Mouse (Mus musculus): ENCODE measurements at regions not wholly inside any gene's neighbourhood (a gene's known extent, or its start where the extent isn't known, plus 50 kb on each side); places are given as distances from the start of the nearest gene placed in this dataset.

DNA sequence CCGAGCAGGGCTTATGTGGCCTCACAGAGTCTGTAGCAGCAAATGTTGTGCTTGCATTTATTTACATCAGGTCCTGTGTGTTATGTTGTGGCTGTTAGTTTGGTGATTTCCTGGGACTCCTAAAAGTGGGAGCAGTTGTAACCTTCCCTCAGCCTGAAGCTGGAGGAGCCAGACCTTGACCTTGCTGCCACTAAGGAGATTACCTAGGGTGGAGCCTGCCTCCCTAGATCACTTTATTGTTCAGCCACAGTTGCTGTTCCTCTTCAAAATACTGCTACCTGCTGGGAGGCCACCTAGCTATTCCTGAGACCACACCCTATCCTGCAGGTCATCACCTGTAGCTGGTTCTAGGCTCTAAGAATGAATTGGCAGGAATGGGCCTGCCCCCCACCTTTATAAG is 2234.5 kb downstream of the Pcdh9 start:
- no peak for TF ChIP-seq CHD2 (IDR thresholded peaks at IDR 0.05; ENCODE audit: low read depth, low read length)
- TF ChIP-seq ZC3H11A (IDR thresholded peaks at IDR 0.05; ENCODE audit: borderline replicate concordance, low read depth, low read length), result no peak
- TF ChIP-seq HCFC1 (IDR thresholded peaks at IDR 0.05; ENCODE audit: borderline replicate concordance, insufficient read depth, low read length), result no peak
- no peak for TF ChIP-seq ZNF384 (IDR thresholded peaks at IDR 0.05; ENCODE audit: low read depth, low read length)
